Mouse (Mus musculus): ENCODE data around the gene Fkbp11.

- TF ChIP-seq CTCF (IDR thresholded peaks at IDR 0.05 in 2 of 3, conservative IDR thresholded peaks at IDR 0.05 in 1 of 3; ENCODE audit: control insufficient read depth in 1 of 3, insufficient read depth in 1 of 3, low read depth in 2 of 3, low read length in 3 of 3, poor library complexity in 1 of 3, severe bottlenecking in 1 of 3) (peak; percentile 52 to 59 (median 56)), ELF1 (IDR thresholded peaks at IDR 0.05; ENCODE audit: low read depth, low read length) (no peak), ETS1 (IDR thresholded peaks at IDR 0.05; ENCODE audit: low read depth, low read length) (no peak), TCF12 (IDR thresholded peaks at IDR 0.05; ENCODE audit: low read depth, low read length) (no peak), CHD1 (IDR thresholded peaks at IDR 0.05; ENCODE audit: low read depth, low read length) (no peak)
Observed at GRCm38 (mm10) chr15:98737881-98738280, 9.9 kb upstream of the Fkbp11 start.

All from MEL (cell line).